Mouse (Mus musculus) intestine, embryonic 16.5 days (tissue): ENCODE results near the gene Farsa. TPM values are rescaled to one million over a fixed set of nuclear protein-coding genes. Genes with fewer than 3 reads are reported as not detected.

Experiments used
- ATAC-seq: fragments of 200-750 bp; cut with Nextera tagmentation; 2 replicates; pipeline ENCODE4 v1.8.0; 2017; ENCODE audit warnings: moderate TSS enrichment, moderate library complexity
- H3K27ac ChIP-seq: fragments of 300-500 bp; sonication (generic); 2 replicates; pipeline ENCODE4 v1.5.1; 2014; ENCODE audit warnings: mild to moderate bottlenecking, low read length
- H3K27me3 ChIP-seq: fragments of 300-500 bp; sonication (generic); replicated peaks from 2 replicates; pipeline ENCODE4 v1.6.1; 2014; ENCODE audit warnings: low read length, control low read depth, mixed read lengths; ENCODE audit not compliant: control insufficient read depth, insufficient read depth
- H3K36me3 ChIP-seq: fragments of 300-500 bp; sonication (generic); 2 replicates; pipeline ENCODE4 v1.6.1; 2014; ENCODE audit warnings: low read length, control low read depth; ENCODE audit not compliant: control insufficient read depth, insufficient read depth
- H3K4me1 ChIP-seq: fragments of 300-500 bp; sonication (generic); 2 replicates; pipeline ENCODE4 v1.6.1; 2014; ENCODE audit warnings: low read length, control low read depth, mixed read lengths; ENCODE audit not compliant: control insufficient read depth, insufficient read depth
- H3K4me2 ChIP-seq: fragments of 300-500 bp; sonication (generic); 2 replicates; pipeline ENCODE4 v1.6.1; 2014; ENCODE audit warnings: low read depth, low read length, control low read depth
- H3K4me3 ChIP-seq: fragments of 300-500 bp; sonication (generic); 2 replicates; pipeline ENCODE4 v1.5.1; 2014; ENCODE audit warnings: mild to moderate bottlenecking, low read length
- H3K9ac ChIP-seq: fragments of 300-500 bp; sonication (generic); 2 replicates; pipeline ENCODE4 v1.6.1; 2014; ENCODE audit warnings: low read depth, low read length
- H3K9me3 ChIP-seq: fragments of 300-500 bp; sonication (generic); 2 replicates; pipeline ENCODE4 v1.6.1; 2016; ENCODE audit warnings: low read length, control low read depth; ENCODE audit not compliant: control insufficient read depth
- WGBS: fragments of 180-500 bp; shearing (Covaris S2); extraction: QIAGEN DNeasy Blood & Tissue Kit; methylation state at CpG from one replicate; pipeline ENCODE4 v1.1.7; 2014; 5-methylcytosine and 5-hydroxymethylcytosine counted together
- polyA plus RNA-seq: library from polyadenylated mRNA; unstranded; fragments of >200 nt; fragmentation: Nextera tagmentation; extraction: Ambion mirVana; gene quantifications from 2 replicates; pipeline ENCODE4 v1.2.1, GENCODE M21; 2015

Gene Farsa
- polyA plus RNA-seq, 1 experiment from 2014 or later, result 91.7 TPM

- H3K4me1 ChIP-seq, result peaks cover 23% of the 10 kb centered on the region
- peaks cover 18% of the 10 kb centered on the region; the same call in 1 of the 2 replicates for H3K36me3 ChIP-seq
- no peak for ATAC-seq
- 0 out of 2 replicates have a peak overlapping the region, but pooled peaks have one; percentile 15 for H3K27ac ChIP-seq
- no peak overlapping the region for H3K9ac ChIP-seq
- no peaks in the 10 kb centered on the region for H3K27me3 ChIP-seq
- no peak overlapping the region for H3K4me2 ChIP-seq
- H3K4me3 ChIP-seq, result no peak overlapping the region
- no peaks in the 10 kb centered on the region for H3K9me3 ChIP-seq
- WGBS, result 80% methylated on average over 19 of the region's 19 CpGs
Observed at GRCm38 (mm10) chr8:84834002-84834865, 22.6 kb upstream of the Farsa start.

GRCm38 (mm10) chr8:84834866-84835855, 21.6 kb upstream of the Farsa start:
- H3K27ac ChIP-seq, result 0 out of 2 replicates have a peak overlapping the region, but pooled peaks have one; percentile 15
- WGBS, result 51% methylated on average over 10 of the region's 10 CpGs
- H3K9ac ChIP-seq, result no peak overlapping the region

GRCm38 (mm10) chr8:84837149-84837911, 19.5 kb upstream of the Farsa start:
- H3K27ac ChIP-seq, result no peak overlapping the region
- ATAC-seq, result no peak

More at GRCm38 (mm10) chr8:84834866-84835855, 21.6 kb upstream of the Farsa start:
- peaks cover 18% of the 10 kb centered on the region; the same call in 1 of the 2 replicates for H3K36me3 ChIP-seq
- H3K9me3 ChIP-seq, result no peaks in the 10 kb centered on the region
- no peak for ATAC-seq
- no peak overlapping the region for H3K4me3 ChIP-seq
- H3K4me2 ChIP-seq, result no peak overlapping the region
- peaks cover 28% of the 10 kb centered on the region for H3K4me1 ChIP-seq
- no peaks in the 10 kb centered on the region for H3K27me3 ChIP-seq

GRCm38 (mm10) chr8:84837912-84838470, 18.8 kb upstream of the Farsa start:
- 84% methylated on average over 15 of the region's 15 CpGs for WGBS
- Histone ChIP-seq H3K9me3 (no peaks in the 10 kb centered on the region), H3K36me3 (peaks cover 35% of the 10 kb centered on the region), H3K4me1 (peaks cover 34% of the 10 kb centered on the region), H3K4me3 (no peak overlapping the region), H3K9ac (0 out of 2 replicates have a peak overlapping the region, but pooled peaks have one; percentile 6), H3K27me3 (no peaks in the 10 kb centered on the region), H3K27ac (no peak overlapping the region), H3K4me2 (no peak overlapping the region)
- ATAC-seq, result no peak

More at GRCm38 (mm10) chr8:84837149-84837911, 19.5 kb upstream of the Farsa start:
- Histone ChIP-seq H3K4me2 (no peak overlapping the region), H3K9me3 (no peaks in the 10 kb centered on the region), H3K9ac (0 out of 2 replicates have a peak overlapping the region, but pooled peaks have one; percentile 6), H3K36me3 (peaks cover 28% of the 10 kb centered on the region), H3K27me3 (no peaks in the 10 kb centered on the region), H3K4me3 (no peak overlapping the region), H3K4me1 (peaks cover 29% of the 10 kb centered on the region)
- 51% methylated on average over 8 of the region's 8 CpGs for WGBS

- ATAC-seq, result 0 out of 2 replicates have a peak, but pooled peaks have one; percentile 4
- H3K4me3 ChIP-seq, result no peak overlapping the region
- WGBS, result 79% methylated on average over 5 of the region's 5 CpGs
- H3K4me2 ChIP-seq, result no peak overlapping the region
- H3K4me1 ChIP-seq, result peaks cover 32% of the 10 kb centered on the region
- H3K9me3 ChIP-seq, result no peaks in the 10 kb centered on the region
- peaks cover 39% of the 10 kb centered on the region for H3K36me3 ChIP-seq
- no peak overlapping the region for H3K9ac ChIP-seq
- H3K27me3 ChIP-seq, result no peaks in the 10 kb centered on the region
- no peak overlapping the region for H3K27ac ChIP-seq
Observed at GRCm38 (mm10) chr8:84838513-84838912, 18.3 kb upstream of the Farsa start.

- Histone ChIP-seq H3K4me2 (peak overlapping the region; percentile 66), H3K4me3 (peak overlapping the region; percentile 91), H3K9ac (peak overlapping the region; percentile 94), H3K27me3 (no peaks in the 10 kb centered on the region), H3K4me1 (peaks cover 36% of the 10 kb centered on the region), H3K27ac (peak overlapping the region; percentile 88; the same call in 1 of the 2 replicates), H3K9me3 (no peaks in the 10 kb centered on the region), H3K36me3 (peaks cover 44% of the 10 kb centered on the region)
- no peak for ATAC-seq
- 82% methylated on average over 2 of the region's 2 CpGs for WGBS
Observed at GRCm38 (mm10) chr8:84839411-84839810, 17.4 kb upstream of the Farsa start.

- no peaks in the 10 kb centered on the region for H3K9me3 ChIP-seq
- H3K4me3 ChIP-seq, result peak overlapping the region; percentile 91
- H3K9ac ChIP-seq, result peak overlapping the region; percentile 94
- H3K27me3 ChIP-seq, result no peaks in the 10 kb centered on the region
- peaks cover 36% of the 10 kb centered on the region for H3K4me1 ChIP-seq
- ATAC-seq, result no peak
- H3K27ac ChIP-seq, result peak overlapping the region; percentile 88
- 1% methylated on average over 7 of the region's 7 CpGs for WGBS
- peaks cover 48% of the 10 kb centered on the region for H3K36me3 ChIP-seq
- peak overlapping the region; percentile 66 for H3K4me2 ChIP-seq
Observed at GRCm38 (mm10) chr8:84839875-84840247, 16.9 kb upstream of the Farsa start.

GRCm38 (mm10) chr8:84840248-84840999, 16.4 kb upstream of the Farsa start, which contains the start of gene Rad23a:
TSS of gene Rad23a (minus strand) at chr8:84840665.
- Histone ChIP-seq H3K9ac (peak within 1 kb of the TSS; percentile 94), H3K27me3 (no peaks in the 10 kb centered on the region), H3K36me3 (peaks cover 46% of the 10 kb centered on the region), H3K4me2 (peak within 1 kb of the TSS; percentile 66), H3K4me3 (peak within 1 kb of the TSS; percentile 91), H3K4me1 (peaks cover 36% of the 10 kb centered on the region), H3K9me3 (no peaks in the 10 kb centered on the region), H3K27ac (peak within 1 kb of the TSS; percentile 88)
- whole genome bisulfite sequencing, result under 1% methylated on average over 51 of the region's 55 CpGs
- peak; percentile 97 for ATAC-seq
